Mouse (Mus musculus) C2C12 (cell line): ENCODE results near the gene Slc38a2.

ENCODE experiments used
- CTCF ChIP-seq: IDR thresholded peaks from one replicate; pipeline ENCODE4 v1.5.1; 2011; ENCODE audit not compliant: control insufficient read depth, insufficient read depth, insufficient read length
- FOSL1 ChIP-seq: IDR thresholded peaks from one replicate; pipeline ENCODE4 v1.8.0; 2011; ENCODE audit warnings: mild to moderate bottlenecking, low read length; ENCODE audit not compliant: poor library complexity, insufficient read depth, severe bottlenecking
- MAX ChIP-seq: IDR thresholded peaks from one replicate; pipeline ENCODE4 v1.6.1; 2011; ENCODE audit warnings: mild to moderate bottlenecking, control low read depth
- MYOD1 ChIP-seq: IDR thresholded peaks from one replicate; pipeline ENCODE4 v1.6.1; 2011; ENCODE audit warnings: low read depth; ENCODE audit not compliant: control insufficient read depth, insufficient read length
- MYOG ChIP-seq: IDR thresholded peaks from one replicate; pipeline ENCODE4 v1.6.1; 2011; ENCODE audit not compliant: control insufficient read depth, insufficient read length; ENCODE audit errors: extremely low read depth
- USF1 ChIP-seq: IDR thresholded peaks from one replicate; pipeline ENCODE4 v1.6.1; 2011; ENCODE audit warnings: low read depth, mild to moderate bottlenecking, control low read depth, moderate library complexity

DNA sequence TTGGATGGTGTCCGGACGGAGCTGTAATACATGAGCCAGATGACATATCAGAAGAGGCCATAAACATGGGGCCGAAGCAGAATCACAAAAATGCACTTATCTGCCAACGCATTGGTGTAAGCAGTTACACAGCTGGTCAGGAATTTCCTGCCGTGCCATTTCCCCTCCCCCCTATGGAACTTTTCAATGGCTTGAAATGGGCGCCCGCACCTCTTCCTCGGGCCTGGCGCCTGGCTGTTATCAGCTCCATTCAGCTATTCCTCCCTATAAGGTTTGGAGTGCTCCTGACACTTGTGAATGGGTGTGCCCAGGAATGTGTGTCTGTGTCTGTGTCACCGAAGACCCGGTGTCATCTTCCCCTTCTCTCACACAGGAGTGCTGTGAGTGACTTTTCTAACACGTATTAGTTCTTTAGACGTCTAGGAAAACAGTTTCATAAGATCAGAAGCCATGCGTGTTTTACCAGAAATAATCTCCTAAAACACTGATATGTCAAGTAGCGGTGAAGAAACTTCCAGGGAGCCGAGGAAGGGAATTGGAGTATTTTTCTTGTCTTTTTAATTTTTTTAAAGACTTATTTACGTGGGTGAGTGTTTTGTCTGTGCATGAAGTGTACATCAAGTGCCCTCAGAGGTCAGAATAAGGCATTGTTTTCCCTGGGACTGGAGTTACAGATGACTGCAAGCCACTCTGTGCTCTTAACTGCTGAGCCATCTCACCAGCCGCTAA lies 44.8 kb upstream of the Slc38a2 start:
- no peak for TF ChIP-seq CTCF
- TF ChIP-seq USF1, result no peak
- no peak for TF ChIP-seq FOSL1
- TF ChIP-seq MAX, result no peak
- no peak for TF ChIP-seq MYOG
- TF ChIP-seq MYOD1, result no peak
